Mouse (Mus musculus): ENCODE results near the gene Kpnb1. TPM values are rescaled to one million over a fixed set of nuclear protein-coding genes. Genes with fewer than 3 reads are reported as not detected.

The Kpnb1 gene
- total and polyA plus RNA-seq, 3 experiments, result 22.1 to 80.8 (median 71.7) TPM

GRCm38 (mm10) chr11:97185704-97186614 is 1.7 kb downstream of the Kpnb1 start:
- Histone ChIP-seq H3K27ac (no peak overlapping the region; the same call in 1 of the 2 replicates), H3K4me3 (no peak overlapping the region; the same call in 1 of the 2 replicates), H3K4me1 (ENCODE audit: control insufficient read depth, insufficient read depth, low read length) (no peaks in the 10 kb centered on the region; the same call in 1 of the 2 replicates), H3K79me2 (replicated peaks; ENCODE audit: control insufficient read depth, insufficient read depth, low read length) (peaks cover 5% of the 10 kb centered on the region), H3K36me3 (ENCODE audit: control insufficient read depth, insufficient read depth, low read length) (peaks cover 24% of the 10 kb centered on the region), H3K27me3 (ENCODE audit: control insufficient read depth, insufficient read depth, low read length) (no peaks in the 10 kb centered on the region), H3K9ac (ENCODE audit: low read depth, low read length) (no peak overlapping the region)
- intact Hi-C loops (cut with DNase I), result loop anchor here (2.0 to 10.0 kb wide), 4 partner anchors 35 to 519 kb away; partner anchors contain the start of genes Pcgf2, Psmb3 and Tbkbp1
- no peak for DNase-seq
- 56% methylated on average over 5 of the region's 5 CpGs for WGBS
- TF ChIP-seq POLR2A (IDR thresholded peaks at IDR 0.05; ENCODE audit: insufficient read depth, low read depth, low read length) (no peak), EP300 (IDR thresholded peaks at IDR 0.05; ENCODE audit: insufficient read depth, low read depth, low read length) (no peak), CTCF (IDR thresholded peaks at IDR 0.05) (no peak)

- intact Hi-C loops (cut with DNase I), result loop anchor here (5.0 to 10.0 kb wide), 3 partner anchors 127 to 520 kb away; partner anchors contain the start of genes Pcgf2 and Psmb3
- peaks cover 24% of the 10 kb centered on the region for H3K36me3 ChIP-seq (ENCODE audit: control insufficient read depth, insufficient read depth, low read length)
- H3K27me3 ChIP-seq (ENCODE audit: control insufficient read depth, insufficient read depth, low read length), result no peaks in the 10 kb centered on the region
- no peak for DNase-seq
- H3K4me1 ChIP-seq (ENCODE audit: control insufficient read depth, insufficient read depth, low read length), result no peaks in the 10 kb centered on the region; the same call in 1 of the 2 replicates
- no peak for TF ChIP-seq EP300 (IDR thresholded peaks at IDR 0.05; ENCODE audit: insufficient read depth, low read depth, low read length)
- TF ChIP-seq POLR2A (IDR thresholded peaks at IDR 0.05; ENCODE audit: insufficient read depth, low read depth, low read length), result no peak
- no peak for TF ChIP-seq CTCF (IDR thresholded peaks at IDR 0.05)
- H3K79me2 ChIP-seq (replicated peaks; ENCODE audit: control insufficient read depth, insufficient read depth, low read length), result peaks cover 5% of the 10 kb centered on the region
- H3K27ac ChIP-seq, result no peak overlapping the region
- WGBS, result 52% methylated on average over 5 of the region's 5 CpGs
- no peak overlapping the region for H3K4me3 ChIP-seq
- H3K9ac ChIP-seq (ENCODE audit: low read depth, low read length), result no peak overlapping the region
Measured at GRCm38 (mm10) chr11:97184875-97185274, 2.8 kb downstream of the Kpnb1 start.

GRCm38 (mm10) chr11:97182446-97182845 is 5.2 kb downstream of the Kpnb1 start:
- no peaks in the 10 kb centered on the region for H3K27me3 ChIP-seq (ENCODE audit: control insufficient read depth, insufficient read depth, low read length)
- H3K36me3 ChIP-seq (ENCODE audit: control insufficient read depth, insufficient read depth, low read length), result peaks cover 26% of the 10 kb centered on the region
- TF ChIP-seq EP300 (IDR thresholded peaks at IDR 0.05; ENCODE audit: insufficient read depth, low read depth, low read length), result no peak
- TF ChIP-seq POLR2A (IDR thresholded peaks at IDR 0.05; ENCODE audit: insufficient read depth, low read depth, low read length), result no peak
- no peak for TF ChIP-seq CTCF (IDR thresholded peaks at IDR 0.05)
- H3K27ac ChIP-seq, result no peak overlapping the region
- intact Hi-C loops (cut with DNase I), result loop anchor here (10.0 kb wide), 1 partner anchor 522 kb away; the partner anchor contains the start of genes Pcgf2 and Psmb3
- peaks cover 5% of the 10 kb centered on the region for H3K79me2 ChIP-seq (replicated peaks; ENCODE audit: control insufficient read depth, insufficient read depth, low read length)
- no peak for DNase-seq
- H3K4me1 ChIP-seq (ENCODE audit: control insufficient read depth, insufficient read depth, low read length), result no peaks in the 10 kb centered on the region; the same call in 1 of the 2 replicates
- H3K9ac ChIP-seq (ENCODE audit: low read depth, low read length), result no peak overlapping the region
- 78% methylated on average over 3 of the region's 3 CpGs for WGBS
- no peak overlapping the region for H3K4me3 ChIP-seq

- Histone ChIP-seq H3K79me2 (replicated peaks; ENCODE audit: control insufficient read depth, insufficient read depth, low read length) (peaks cover 5% of the 10 kb centered on the region), H3K36me3 (ENCODE audit: control insufficient read depth, insufficient read depth, low read length) (peaks cover 24% of the 10 kb centered on the region), H3K9ac (ENCODE audit: low read depth, low read length) (no peak overlapping the region), H3K4me3 (no peak overlapping the region), H3K27ac (no peak overlapping the region), H3K27me3 (ENCODE audit: control insufficient read depth, insufficient read depth, low read length) (no peaks in the 10 kb centered on the region), H3K4me1 (ENCODE audit: control insufficient read depth, insufficient read depth, low read length) (no peaks in the 10 kb centered on the region; the same call in 1 of the 2 replicates)
- 83% methylated on average over 5 of the region's 5 CpGs for WGBS
- no peak for TF ChIP-seq POLR2A (IDR thresholded peaks at IDR 0.05; ENCODE audit: insufficient read depth, low read depth, low read length)
- no peak for TF ChIP-seq EP300 (IDR thresholded peaks at IDR 0.05; ENCODE audit: insufficient read depth, low read depth, low read length)
- TF ChIP-seq CTCF (IDR thresholded peaks at IDR 0.05), result no peak
- DNase-seq, result no peak
- intact Hi-C loops (cut with DNase I), result loop anchor here (10.0 kb wide), 1 partner anchor 524 kb away; the partner anchor contains the start of genes Pcgf2 and Psmb3
Measured at GRCm38 (mm10) chr11:97181061-97181460, 6.6 kb downstream of the Kpnb1 start.

GRCm38 (mm10) chr11:97178198-97178597 is 9.5 kb downstream of the Kpnb1 start:
- intact Hi-C loops (cut with DNase I), result loop anchor here (1.0 kb wide), 1 partner anchor 106 kb away; no protein-coding TSS in a partner anchor
- Histone ChIP-seq H3K4me3 (no peak overlapping the region), H3K9ac (ENCODE audit: low read depth, low read length) (no peak overlapping the region), H3K27ac (no peak overlapping the region), H3K4me1 (ENCODE audit: control insufficient read depth, insufficient read depth, low read length) (no peaks in the 10 kb centered on the region), H3K36me3 (ENCODE audit: control insufficient read depth, insufficient read depth, low read length) (peaks cover 15% of the 10 kb centered on the region), H3K27me3 (ENCODE audit: control insufficient read depth, insufficient read depth, low read length) (no peaks in the 10 kb centered on the region), H3K79me2 (replicated peaks; ENCODE audit: control insufficient read depth, insufficient read depth, low read length) (peaks cover 3% of the 10 kb centered on the region)
- no peak for TF ChIP-seq CTCF (IDR thresholded peaks at IDR 0.05)
- no peak for TF ChIP-seq POLR2A (IDR thresholded peaks at IDR 0.05; ENCODE audit: insufficient read depth, low read depth, low read length)
- TF ChIP-seq EP300 (IDR thresholded peaks at IDR 0.05; ENCODE audit: insufficient read depth, low read depth, low read length), result no peak
- DNase-seq, result no peak
- 94% methylated on average over 2 of the region's 2 CpGs for WGBS
